Mouse (Mus musculus): ENCODE data around the gene Defb7.

DNA sequence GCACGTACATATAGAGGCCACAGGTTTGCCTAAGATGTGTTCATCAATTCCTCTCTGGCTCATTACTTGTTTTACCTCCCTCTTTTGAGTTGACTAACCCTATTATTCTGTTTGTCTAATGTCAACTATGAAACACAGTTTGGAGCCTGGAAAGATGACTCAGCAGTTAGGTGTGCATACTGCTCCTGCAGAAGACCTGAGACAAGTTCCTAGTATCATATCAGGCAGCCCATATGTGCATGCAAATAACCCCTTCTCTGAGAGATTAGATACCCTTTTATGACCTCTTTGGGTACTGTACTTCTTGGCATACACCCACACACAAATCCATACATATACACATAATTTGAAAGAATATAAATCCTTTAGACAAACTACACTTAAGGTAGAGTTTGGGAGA, 48.5 kb upstream of the Defb7 start:
- TF ChIP-seq CTCF (IDR thresholded peaks at IDR 0.05; ENCODE audit: control insufficient read depth, insufficient read depth, low read length) (no peak), POLR2A (IDR thresholded peaks at IDR 0.05; ENCODE audit: borderline replicate concordance, control insufficient read depth, low read depth, low read length) (no peak)
